Mouse (Mus musculus) heart, embryonic 15.5 days (tissue): Measurements from ENCODE around the gene Defb26. TPM values are rescaled to one million over a fixed set of nuclear protein-coding genes. Genes with fewer than 3 reads are reported as not detected.

Source experiments
- ATAC-seq: fragments of 200-750 bp; cut with Nextera tagmentation; replicated peaks from 2 replicates; pipeline ENCODE4 v1.8.0; 2017; ENCODE audit warnings: low read depth, moderate TSS enrichment; ENCODE audit not compliant: insufficient number of reproducible peaks, insufficient read depth, low FRiP score
- H3K27ac ChIP-seq: fragments of 300-500 bp; sonication (generic); 2 replicates; pipeline ENCODE4 v1.5.1; 2015; ENCODE audit warnings: mild to moderate bottlenecking, inconsistent platforms
- H3K27me3 ChIP-seq: fragments of 300-500 bp; sonication (generic); 2 replicates; pipeline ENCODE4 v1.6.1; 2015; ENCODE audit warnings: inconsistent platforms
- H3K36me3 ChIP-seq: fragments of 300-500 bp; sonication (generic); 2 replicates; pipeline ENCODE4 v1.6.1; 2015; ENCODE audit warnings: mild to moderate bottlenecking, inconsistent platforms
- H3K4me1 ChIP-seq: fragments of 300-500 bp; sonication (generic); replicated peaks from 2 replicates; pipeline ENCODE4 v1.6.1; 2015; ENCODE audit warnings: inconsistent platforms
- H3K4me2 ChIP-seq: fragments of 300-500 bp; sonication (generic); 2 replicates; pipeline ENCODE4 v1.6.1; 2015; ENCODE audit warnings: inconsistent platforms, mild to moderate bottlenecking, moderate library complexity
- H3K4me3 ChIP-seq: fragments of 300-500 bp; sonication (generic); 2 replicates; pipeline ENCODE4 v1.5.1; 2015; ENCODE audit warnings: mild to moderate bottlenecking, inconsistent platforms
- H3K9ac ChIP-seq: fragments of 300-500 bp; sonication (generic); 2 replicates; pipeline ENCODE4 v1.6.1; 2015; ENCODE audit warnings: mild to moderate bottlenecking, inconsistent platforms
- H3K9me3 ChIP-seq: fragments of 300-500 bp; sonication (generic); replicated peaks from 2 replicates; pipeline ENCODE4 v1.6.1; 2016; ENCODE audit warnings: inconsistent platforms
- WGBS: fragments of 180-500 bp; shearing (Covaris S2); methylation state at CpG from one replicate; pipeline ENCODE4 v1.1.7; 2015; ENCODE audit warnings: mixed read lengths; 5-methylcytosine and 5-hydroxymethylcytosine counted together
- polyA plus RNA-seq: library from polyadenylated mRNA; unstranded; fragments of >200 nt; fragmentation: Nextera tagmentation; extraction: Ambion mirVana; gene quantifications from 2 replicates; pipeline ENCODE4 v1.2.1, GENCODE M21; 2015

Gene Defb26
- polyA plus RNA-seq, 1 experiment from 2014 or later = not detected

DNA sequence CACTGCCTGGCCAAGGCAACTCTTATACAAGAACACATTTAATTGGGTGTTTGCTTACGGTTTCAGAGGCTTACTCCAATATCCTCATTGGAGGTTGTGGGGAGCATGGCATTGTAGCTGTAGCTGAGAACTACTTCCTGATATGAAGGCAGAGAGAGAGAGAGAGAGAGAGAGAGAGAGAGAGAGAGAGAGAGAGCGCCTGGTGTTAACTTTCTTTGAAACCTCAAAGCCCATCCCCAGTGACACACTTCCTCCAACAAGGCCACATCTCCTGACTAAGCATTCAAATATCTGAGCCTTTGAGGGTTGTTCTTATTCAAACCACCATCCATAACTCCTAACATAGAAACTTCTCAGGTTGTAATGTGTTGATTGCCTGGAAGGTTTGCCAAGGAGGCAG is 7.5 kb downstream of the Defb26 start:
- H3K27me3 ChIP-seq = no peaks in the 10 kb centered on the region; the same call in 1 of the 2 replicates
- 72% methylated on average over 2 of the region's 2 CpGs for WGBS
- no peak for ATAC-seq
- no peak overlapping the region for H3K4me3 ChIP-seq
- no peaks in the 10 kb centered on the region for H3K9me3 ChIP-seq
- no peak overlapping the region for H3K9ac ChIP-seq
- no peak overlapping the region for H3K27ac ChIP-seq
- H3K36me3 ChIP-seq = no peaks in the 10 kb centered on the region
- 0 out of 2 replicates have a peak, but pooled peaks cover 5% of the 10 kb centered on the region for H3K4me1 ChIP-seq
- H3K4me2 ChIP-seq = no peak overlapping the region

DNA sequence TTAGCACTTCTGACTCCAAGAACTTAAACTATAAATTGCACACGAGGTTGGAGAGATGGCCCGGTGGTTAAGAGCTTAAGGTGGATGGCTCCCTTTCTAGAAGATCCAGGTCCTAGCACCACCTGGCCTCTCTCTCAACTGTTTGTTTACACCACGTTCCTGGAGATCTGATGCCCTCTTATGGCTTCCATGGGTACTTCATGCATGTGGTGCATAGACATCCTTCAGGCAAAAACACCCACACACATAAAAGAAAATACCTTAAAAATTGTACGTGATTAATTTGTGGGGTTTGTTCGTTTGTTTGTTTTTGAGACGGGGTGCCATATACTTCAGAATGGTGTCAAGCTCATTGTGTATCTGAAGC is 10.6 kb downstream of the Defb26 start:
- no peak overlapping the region for H3K9ac ChIP-seq
- no peak overlapping the region for H3K27ac ChIP-seq
- WGBS = 79% methylated on average over 6 of the region's 6 CpGs
- H3K36me3 ChIP-seq = no peaks in the 10 kb centered on the region
- no peak overlapping the region for H3K4me2 ChIP-seq
- 0 out of 2 replicates have a peak, but pooled peaks cover 5% of the 10 kb centered on the region for H3K4me1 ChIP-seq
- no peak overlapping the region for H3K4me3 ChIP-seq
- no peaks in the 10 kb centered on the region for H3K27me3 ChIP-seq
- no peak for ATAC-seq
- no peaks in the 10 kb centered on the region for H3K9me3 ChIP-seq

DNA sequence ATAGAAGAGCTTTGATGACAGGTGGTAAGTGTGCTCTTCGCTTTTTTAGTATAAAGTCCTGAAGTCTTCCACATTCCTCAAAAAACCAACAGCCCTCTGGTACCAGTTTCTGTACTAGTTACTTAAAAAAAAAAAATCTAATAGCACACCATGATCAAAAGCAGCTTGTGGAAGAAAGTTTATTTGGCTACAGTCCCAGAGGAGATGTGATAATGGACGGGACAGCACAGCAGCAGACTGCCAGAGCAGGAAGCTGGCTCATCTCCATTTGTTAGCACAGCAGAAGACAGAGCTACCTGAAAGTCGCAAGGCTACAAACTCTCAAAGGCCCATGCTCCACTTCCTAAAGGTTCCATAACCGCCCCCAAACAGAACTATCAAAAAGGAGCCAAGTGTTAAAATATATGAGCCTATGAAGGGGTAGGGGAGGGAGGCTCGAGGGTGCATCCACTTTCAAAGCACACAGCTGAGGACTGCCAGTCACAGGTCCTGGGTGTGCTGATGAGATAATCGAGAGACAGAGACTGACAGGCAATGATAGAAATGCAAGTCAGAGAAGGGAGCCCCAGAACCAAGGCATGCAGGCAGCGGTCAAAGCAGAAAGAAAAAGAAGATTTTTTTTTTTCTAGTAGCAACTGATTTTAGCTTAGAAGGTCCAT is 11.2 kb downstream of the Defb26 start:
- 48% methylated on average over 7 of the region's 7 CpGs for WGBS
- Histone ChIP-seq H3K4me2 (no peak overlapping the region), H3K9me3 (no peaks in the 10 kb centered on the region), H3K4me1 (0 out of 2 replicates have a peak, but pooled peaks cover 5% of the 10 kb centered on the region), H3K27me3 (no peaks in the 10 kb centered on the region), H3K36me3 (no peaks in the 10 kb centered on the region), H3K9ac (no peak overlapping the region), H3K4me3 (no peak overlapping the region), H3K27ac (no peak overlapping the region)
- no peak for ATAC-seq

DNA sequence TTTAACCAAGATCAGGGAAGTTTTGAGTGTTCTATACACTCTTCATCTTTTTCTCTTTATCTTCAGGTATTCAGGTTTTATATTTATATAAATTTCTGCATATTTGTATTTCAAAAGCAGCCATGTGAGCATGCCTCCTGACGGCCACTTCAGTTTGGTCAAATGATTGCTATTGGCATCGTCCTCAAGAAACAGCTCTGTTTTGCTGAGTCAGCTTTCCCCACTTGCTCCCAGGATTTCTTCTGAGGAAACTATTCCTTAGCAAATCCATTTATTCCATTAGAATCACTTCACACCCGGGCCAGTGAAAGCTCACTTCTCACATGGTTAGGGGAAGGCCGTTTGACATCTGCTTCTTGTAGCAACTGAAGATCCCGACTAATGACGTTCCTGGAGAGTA is 13.5 kb downstream of the Defb26 start:
- 64% methylated on average over 6 of the region's 6 CpGs for WGBS

GRCm38 (mm10) chr2:152493151-152493550 is 18.3 kb downstream of the Defb26 start:
- Histone ChIP-seq H3K9ac (no peak overlapping the region), H3K27me3 (no peaks in the 10 kb centered on the region), H3K4me3 (no peak overlapping the region), H3K9me3 (no peaks in the 10 kb centered on the region), H3K4me1 (no peaks in the 10 kb centered on the region), H3K27ac (no peak overlapping the region), H3K4me2 (no peak overlapping the region), H3K36me3 (no peaks in the 10 kb centered on the region)
- WGBS = 70% methylated on average over 6 of the region's 6 CpGs
- ATAC-seq = no peak

More for the DNA sequence above, 13.5 kb downstream of the Defb26 start:
- H3K27ac ChIP-seq = no peak overlapping the region
- H3K4me3 ChIP-seq = no peak overlapping the region
- 0 out of 2 replicates have a peak, but pooled peaks cover 5% of the 10 kb centered on the region for H3K4me1 ChIP-seq
- no peaks in the 10 kb centered on the region for H3K36me3 ChIP-seq
- H3K27me3 ChIP-seq = no peaks in the 10 kb centered on the region
- no peak for ATAC-seq
- no peak overlapping the region for H3K4me2 ChIP-seq
- H3K9ac ChIP-seq = no peak overlapping the region
- H3K9me3 ChIP-seq = no peaks in the 10 kb centered on the region

DNA sequence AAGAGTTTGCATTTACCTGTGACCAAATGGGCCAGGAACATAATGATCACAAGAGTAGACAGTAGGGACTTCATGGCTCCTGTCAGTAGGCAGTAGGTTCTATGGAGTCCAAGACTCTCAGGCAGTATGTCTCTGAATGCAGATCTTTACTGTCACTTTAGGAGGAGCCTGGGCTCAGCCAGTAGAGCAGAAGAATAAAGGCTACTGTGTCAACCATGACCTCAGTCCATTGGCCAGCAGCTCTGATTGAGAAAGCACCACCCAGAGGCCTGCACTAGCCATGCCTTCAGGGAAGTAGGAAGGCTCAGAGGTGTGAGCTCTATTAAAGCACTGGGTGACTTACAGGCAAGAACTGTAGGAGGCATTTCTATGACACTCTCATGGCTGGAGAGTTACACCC is 21.5 kb downstream of the Defb26 start, which contains the start of gene Defb22:
Gene Defb22, minus strand, starts transcription at position 101 of the 400 bp plus-strand sequence.
- H3K36me3 ChIP-seq = no peaks in the 10 kb centered on the region
- H3K27ac ChIP-seq = no peak within 1 kb of the TSS
- H3K4me2 ChIP-seq = no peak within 1 kb of the TSS
- no peaks in the 10 kb centered on the region for H3K4me1 ChIP-seq
- H3K9me3 ChIP-seq = no peaks in the 10 kb centered on the region
- no peak for ATAC-seq
- H3K27me3 ChIP-seq = no peaks in the 10 kb centered on the region
- no peak within 1 kb of the TSS for H3K4me3 ChIP-seq
- no peak within 1 kb of the TSS for H3K9ac ChIP-seq

DNA sequence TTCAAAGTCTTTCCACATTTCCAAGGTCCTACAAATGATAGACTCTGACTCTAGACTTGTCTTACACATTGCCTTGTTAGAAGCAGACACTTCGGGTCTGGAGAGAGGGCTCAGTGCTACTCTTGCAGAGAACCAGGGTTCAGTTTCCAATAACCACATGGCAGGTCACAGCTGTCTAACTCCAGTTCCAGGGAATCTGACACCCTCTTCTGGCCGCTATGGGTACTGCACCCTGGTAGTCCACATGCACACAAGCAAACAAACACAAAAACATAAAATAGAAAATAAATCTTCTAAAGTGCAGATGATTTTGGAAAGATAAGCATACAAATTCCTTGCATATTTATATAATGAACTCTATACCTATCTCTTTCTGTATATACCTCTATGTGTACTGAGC is 24.5 kb downstream of the Defb26 start:
- H3K4me2 ChIP-seq = no peak overlapping the region
- no peak overlapping the region for H3K27ac ChIP-seq
- H3K27me3 ChIP-seq = no peaks in the 10 kb centered on the region
- 66% methylated on average over 2 of the region's 2 CpGs for WGBS
- H3K4me1 ChIP-seq = no peaks in the 10 kb centered on the region
- H3K36me3 ChIP-seq = no peaks in the 10 kb centered on the region
- H3K9ac ChIP-seq = no peak overlapping the region
- ATAC-seq = no peak
- no peaks in the 10 kb centered on the region for H3K9me3 ChIP-seq
- H3K4me3 ChIP-seq = no peak overlapping the region

- H3K9me3 ChIP-seq = no peaks in the 10 kb centered on the region
- no peak overlapping the region for H3K9ac ChIP-seq
- no peaks in the 10 kb centered on the region for H3K27me3 ChIP-seq
- no peak overlapping the region for H3K27ac ChIP-seq
- no peaks in the 10 kb centered on the region for H3K36me3 ChIP-seq
- no peaks in the 10 kb centered on the region for H3K4me1 ChIP-seq
- ATAC-seq = no peak
- H3K4me2 ChIP-seq = no peak overlapping the region
- no peak overlapping the region for H3K4me3 ChIP-seq
- 83% methylated on average over 7 of the region's 7 CpGs for WGBS
These were observed 29.8 kb downstream of the Defb26 start for GRCm38 (mm10) chr2:152481726-152482125.

GRCm38 (mm10) chr2:152480881-152481280 is 30.6 kb downstream of the Defb26 start:
- H3K27ac ChIP-seq = no peak overlapping the region
- H3K4me3 ChIP-seq = no peak overlapping the region
- no peaks in the 10 kb centered on the region for H3K27me3 ChIP-seq
- no peak for ATAC-seq
- no peaks in the 10 kb centered on the region for H3K9me3 ChIP-seq
- H3K9ac ChIP-seq = no peak overlapping the region
- H3K4me1 ChIP-seq = no peaks in the 10 kb centered on the region
- 69% methylated on average over 3 of the region's 3 CpGs for WGBS
- no peak overlapping the region for H3K4me2 ChIP-seq
- H3K36me3 ChIP-seq = no peaks in the 10 kb centered on the region

DNA sequence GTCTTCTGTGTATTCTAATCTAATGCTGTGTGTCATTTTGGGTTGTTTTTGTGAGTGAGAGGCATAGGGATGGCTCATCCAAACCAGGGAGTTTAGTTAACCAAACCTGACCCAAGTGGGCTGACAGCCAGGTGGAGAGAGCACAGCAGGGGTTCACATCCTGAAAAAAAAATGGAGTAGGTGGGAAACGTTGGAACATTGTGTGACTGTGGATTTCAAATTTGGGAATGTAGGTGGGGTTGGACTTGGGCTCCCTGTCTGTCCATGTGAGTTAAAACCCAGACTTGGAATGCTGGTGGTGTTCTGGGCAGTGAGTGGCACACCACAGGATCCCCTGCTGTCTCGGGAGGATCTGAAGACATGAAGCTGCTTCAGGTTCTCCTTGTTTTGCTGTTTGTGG is 34.7 kb downstream of the Defb26 start, which contains the start of gene Defb20:
Gene Defb20, plus strand, starts transcription at position 301 of the 400 bp plus-strand sequence.
- WGBS = 62% methylated on average over 2 of the region's 2 CpGs
- ATAC-seq = no peak

GRCm38 (mm10) chr2:152472434-152472833 is 39.1 kb downstream of the Defb26 start:
- Histone ChIP-seq H3K4me2 (no peak overlapping the region), H3K36me3 (no peaks in the 10 kb centered on the region), H3K4me1 (no peaks in the 10 kb centered on the region), H3K27ac (no peak overlapping the region), H3K4me3 (no peak overlapping the region), H3K9ac (no peak overlapping the region), H3K9me3 (no peaks in the 10 kb centered on the region), H3K27me3 (0 out of 2 replicates have a peak, but pooled peaks cover 4% of the 10 kb centered on the region)
- 27% methylated on average over 3 of the region's 3 CpGs for WGBS
- ATAC-seq = no peak

More for the DNA sequence above, 34.7 kb downstream of the Defb26 start, which contains the start of gene Defb20:
- Histone ChIP-seq H3K9me3 (no peaks in the 10 kb centered on the region), H3K4me3 (no peak within 1 kb of the TSS), H3K4me2 (no peak within 1 kb of the TSS), H3K27ac (no peak within 1 kb of the TSS), H3K36me3 (no peaks in the 10 kb centered on the region), H3K9ac (no peak within 1 kb of the TSS), H3K27me3 (no peaks in the 10 kb centered on the region), H3K4me1 (no peaks in the 10 kb centered on the region)

- no peak for ATAC-seq
- 0 out of 2 replicates have a peak, but pooled peaks cover 4% of the 10 kb centered on the region for H3K27me3 ChIP-seq
- H3K36me3 ChIP-seq = no peaks in the 10 kb centered on the region
- no peaks in the 10 kb centered on the region for H3K9me3 ChIP-seq
- H3K4me3 ChIP-seq = no peak overlapping the region
- 31% methylated on average over 7 of the region's 7 CpGs for WGBS
- no peak overlapping the region for H3K27ac ChIP-seq
- no peak overlapping the region for H3K9ac ChIP-seq
- no peak overlapping the region for H3K4me2 ChIP-seq
- no peaks in the 10 kb centered on the region for H3K4me1 ChIP-seq
These were observed 40.5 kb downstream of the Defb26 start for GRCm38 (mm10) chr2:152470973-152471372.
